Mouse (Mus musculus) left cerebral cortex, postnatal 14 days (tissue): ENCODE measurements around the gene Fermt1. TPM values are rescaled to one million over a fixed set of nuclear protein-coding genes. Genes with fewer than 3 reads are reported as not detected.

ENCODE experiments used
- DNase-seq, 2 experiments: peaks; one replicate each; pipeline ENCODE4 v3.0.0; 2021 to 2022; ENCODE audit warnings: low spot score in 2 of 2, mixed read lengths in 1 of 2
- intact Hi-C: fragments of 180-260 bp; cut with DNase I; formaldehyde crosslinking; loops from one replicate; pipeline ENCODE4 v1.15.1; 2025
- total RNA-seq, 2 experiments: library from RNA; stranded (reverse); gene quantifications; 2 replicates each; pipeline ENCODE4 v1.2.3; 2021

Gene Fermt1
- total RNA-seq, 2 experiments from 2014 or later = 0.11 to 0.66 TPM

DNA sequence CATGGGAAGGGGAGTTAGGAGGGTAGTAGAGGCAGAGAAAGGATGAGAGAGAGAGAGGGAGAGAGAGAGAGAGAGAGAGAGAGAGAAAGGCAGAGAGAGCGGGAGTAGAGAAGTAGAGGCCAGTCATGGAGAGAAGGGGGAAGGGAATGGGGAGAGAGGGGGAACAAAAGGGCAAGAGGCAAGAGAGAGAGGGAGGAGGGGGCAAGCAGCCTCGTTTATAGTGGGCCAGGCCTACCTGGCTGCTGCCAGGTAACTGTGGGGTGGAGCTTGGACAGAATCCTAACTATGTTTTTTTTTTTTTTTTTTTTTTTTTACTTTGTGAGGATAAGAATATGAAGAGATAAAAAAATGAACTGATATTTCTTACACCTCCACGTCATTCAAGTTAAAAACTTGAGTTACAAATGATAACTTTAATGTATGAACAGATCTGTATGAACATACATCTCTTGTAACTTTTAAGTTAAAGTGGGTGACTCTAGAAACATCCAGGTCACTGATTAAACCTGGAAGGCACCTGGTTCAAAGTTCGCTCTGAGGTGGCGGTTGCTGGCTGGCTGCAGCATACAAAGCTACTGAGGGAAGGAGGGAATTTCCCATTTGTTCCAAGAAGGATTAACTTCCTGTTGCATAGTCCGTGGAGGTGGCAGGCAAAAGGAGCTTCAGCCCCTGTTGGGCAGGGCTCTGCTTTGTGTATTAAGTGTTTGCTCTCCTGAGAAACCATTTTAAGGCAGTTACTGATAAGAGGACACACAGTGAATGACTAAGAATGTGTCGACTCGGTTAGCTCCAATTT lies 22.2 kb downstream of the Fermt1 start:
- no peak for DNase-seq
- intact Hi-C loops = no loop called here

DNA sequence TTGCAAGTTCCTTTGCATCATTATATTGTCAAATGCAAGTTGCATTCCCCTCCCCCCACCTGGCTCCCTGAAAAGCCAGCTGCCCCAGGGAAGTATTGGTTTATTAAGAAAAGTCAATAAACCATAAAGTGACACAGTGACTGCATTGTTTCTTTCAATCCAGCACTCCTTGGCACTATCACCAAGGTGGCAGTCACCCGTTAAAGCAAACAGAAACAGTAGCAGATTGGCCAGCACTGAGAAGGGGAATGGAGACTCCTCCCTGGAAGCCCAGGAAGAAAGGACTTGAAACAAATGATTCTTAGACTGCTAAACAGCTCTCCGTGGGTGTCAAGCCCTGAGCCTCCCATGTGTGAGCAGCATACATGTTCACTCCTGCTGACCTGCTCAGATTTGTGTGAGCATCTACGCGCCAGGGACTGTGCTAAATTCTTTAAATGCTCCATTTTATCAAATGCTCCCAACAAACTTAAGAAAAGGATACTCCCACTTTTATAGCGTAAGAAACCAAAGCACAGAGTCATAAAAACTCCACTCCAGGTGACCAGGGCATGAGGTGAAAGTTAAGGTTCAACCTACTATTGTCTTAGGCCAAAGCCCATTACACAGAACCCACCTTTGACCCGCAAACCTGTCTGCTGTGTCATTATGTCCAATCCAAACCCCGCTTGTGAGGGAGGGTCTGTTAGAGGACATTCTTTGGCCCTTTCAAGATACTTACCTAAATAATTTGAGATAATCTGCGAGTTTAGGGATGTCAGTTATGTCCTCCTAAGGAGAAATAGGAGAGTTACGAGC lies 23.4 kb downstream of the Fermt1 start:
- no peak for DNase-seq
- intact Hi-C loops = no loop called here

DNA sequence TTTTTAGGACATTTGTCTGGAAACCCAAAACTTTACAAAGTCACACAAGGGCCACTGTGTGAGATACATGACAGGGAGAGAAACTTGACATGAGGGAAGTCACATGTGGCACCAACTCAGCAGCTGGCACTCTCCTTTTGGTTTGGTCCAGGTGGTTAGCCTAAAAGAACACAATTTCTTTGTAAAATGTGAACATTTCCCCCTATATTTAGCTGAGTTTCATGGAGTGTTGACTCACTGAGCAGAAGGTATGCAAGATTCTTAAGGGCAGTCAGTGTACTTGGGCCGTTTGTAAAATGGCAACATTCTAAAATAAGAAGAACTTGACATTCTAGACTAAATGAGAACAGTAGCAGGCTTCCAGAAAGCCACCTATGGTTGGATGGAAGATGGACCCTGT lies 30.9 kb downstream of the Fermt1 start:
- intact Hi-C loops = no loop called here
- DNase-seq = peak in 1 of 2 experiments; percentile 39

DNA sequence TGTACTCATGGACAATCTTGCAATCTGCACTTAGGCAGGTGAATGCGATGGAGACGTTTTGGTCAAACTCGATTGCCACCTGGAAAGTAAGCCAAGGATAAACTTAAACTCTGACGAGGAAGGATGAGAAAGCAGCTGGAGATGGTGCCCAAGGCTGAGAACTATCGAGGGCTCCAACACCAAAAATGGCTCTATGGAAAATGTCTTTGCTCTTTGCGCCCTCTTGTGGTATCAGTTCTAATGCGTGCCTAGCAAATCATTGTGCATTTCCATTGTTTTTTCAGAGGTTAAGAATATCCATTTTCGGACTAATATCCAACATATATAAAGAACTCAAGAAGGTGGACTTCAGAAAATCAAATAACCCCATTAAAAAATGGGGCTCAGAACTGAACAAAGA lies 38.9 kb downstream of the Fermt1 start:
- peak; percentile 49 for DNase-seq
- intact Hi-C loops = loop anchor here (5.0 kb wide), 1 partner anchor 389 kb away; no protein-coding TSS in a partner anchor

DNA sequence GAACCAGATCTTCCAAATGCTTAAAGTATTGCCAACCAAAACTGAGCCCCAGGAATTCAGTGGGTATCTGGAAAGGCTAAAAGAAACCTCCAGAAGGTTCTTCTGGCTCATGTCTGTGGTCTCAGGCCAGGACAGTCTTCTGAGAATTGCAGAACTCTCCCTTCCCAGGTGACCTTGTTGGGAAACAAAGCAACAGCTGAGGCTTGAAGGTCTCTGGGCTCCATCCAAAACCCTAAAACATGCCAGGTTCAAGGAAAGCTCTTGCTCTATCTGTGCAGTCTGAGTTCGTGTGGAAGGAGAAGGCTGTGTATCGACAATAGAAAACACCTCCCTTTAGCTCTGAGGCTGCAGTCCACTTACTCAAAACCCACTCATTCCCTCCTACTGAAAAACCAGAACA lies 40.7 kb downstream of the Fermt1 start:
- no peak for DNase-seq
- intact Hi-C loops = loop anchor here (5.0 kb wide), 1 partner anchor 388 kb away; no protein-coding TSS in a partner anchor

DNA sequence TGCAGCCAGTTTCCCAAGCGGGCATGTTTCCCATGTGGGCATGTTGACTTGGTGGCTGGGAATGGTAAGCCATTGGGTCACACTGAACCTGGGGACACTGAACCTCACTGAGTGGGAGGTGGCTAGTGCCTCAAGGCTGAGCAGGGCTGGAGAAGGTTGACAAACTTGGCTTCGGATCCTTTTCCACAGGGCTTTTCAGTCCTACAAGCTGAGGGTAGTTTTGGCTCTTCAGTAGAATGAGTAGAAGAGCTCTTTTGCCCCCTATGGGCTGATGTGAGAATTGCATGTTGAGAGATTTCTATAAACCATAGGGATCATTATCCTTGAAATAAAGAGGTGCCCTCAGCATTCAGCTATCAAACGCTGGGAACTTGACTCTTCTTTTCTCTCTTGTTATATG lies 42.2 kb downstream of the Fermt1 start:
- peak; percentile 75 to 76 for DNase-seq
- intact Hi-C loops = loop anchor here (2.0 kb wide), 1 partner anchor 57 kb away; the partner anchor contains the start of gene Crls1

DNA sequence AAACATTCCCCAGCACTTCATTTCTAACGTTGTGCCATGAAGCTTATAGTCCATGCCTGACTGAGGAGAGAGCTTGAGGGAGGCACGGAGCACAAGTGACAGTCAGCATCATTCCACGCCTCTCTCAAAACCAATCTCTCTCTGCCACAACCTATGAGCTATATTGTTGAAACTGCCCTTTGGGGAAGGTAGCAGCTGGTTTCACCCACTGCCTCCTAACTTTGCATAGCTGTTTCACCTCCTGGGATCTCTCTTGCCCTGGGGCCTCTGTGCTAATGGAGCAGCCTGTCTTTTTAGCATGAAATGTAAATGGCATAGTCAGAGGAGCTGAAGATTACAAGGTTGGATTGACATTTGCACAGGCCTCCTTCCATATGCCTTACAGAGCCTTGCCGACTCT lies 43.6 kb downstream of the Fermt1 start:
- DNase-seq = no peak
- intact Hi-C loops = loop anchor here (2.0 kb wide), 1 partner anchor 55 kb away; the partner anchor contains the start of gene Crls1

DNA sequence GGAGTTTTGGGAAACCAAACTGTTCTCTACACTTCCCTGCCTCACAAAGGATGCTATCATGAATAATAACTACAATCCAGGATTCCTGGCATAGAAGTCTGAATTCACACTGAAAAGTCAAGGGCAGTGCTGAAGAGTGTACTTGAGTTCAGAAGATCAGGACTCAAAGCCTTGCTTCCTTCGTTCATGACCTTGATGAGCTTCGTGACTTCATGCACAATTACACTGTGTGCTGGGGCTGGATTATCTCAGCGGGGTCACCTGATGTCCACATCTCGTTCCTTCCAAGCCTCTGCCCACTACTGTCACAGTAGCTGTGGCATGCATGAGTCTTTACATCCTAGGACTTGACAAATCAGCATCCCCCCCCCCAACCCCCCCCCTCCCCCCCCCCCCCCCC lies 44.1 kb downstream of the Fermt1 start:
- intact Hi-C loops = loop anchor here (2.0 kb wide), 1 partner anchor 55 kb away; the partner anchor contains the start of gene Crls1
- DNase-seq = no peak

DNA sequence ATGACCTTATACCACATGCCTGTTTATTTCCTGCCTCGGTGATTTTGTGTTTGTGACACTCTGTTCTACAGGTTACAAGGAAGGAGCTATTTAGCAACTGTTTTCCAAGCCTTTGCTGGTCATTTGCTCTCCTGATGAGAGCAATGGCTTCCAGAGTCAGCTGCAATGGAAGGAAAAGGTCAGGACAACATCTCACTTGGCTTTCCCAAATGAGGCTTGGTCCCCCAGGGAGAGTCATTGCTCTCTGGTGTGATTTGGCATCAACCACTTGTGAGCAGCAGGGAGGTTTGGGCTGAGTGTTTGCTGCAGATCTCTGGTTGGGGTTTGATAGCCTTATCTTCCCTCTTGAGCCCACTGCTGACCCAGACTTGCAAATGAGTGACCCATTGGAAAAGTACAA lies 45.1 kb downstream of the Fermt1 start:
- no peak for DNase-seq
- intact Hi-C loops = no loop called here

DNA sequence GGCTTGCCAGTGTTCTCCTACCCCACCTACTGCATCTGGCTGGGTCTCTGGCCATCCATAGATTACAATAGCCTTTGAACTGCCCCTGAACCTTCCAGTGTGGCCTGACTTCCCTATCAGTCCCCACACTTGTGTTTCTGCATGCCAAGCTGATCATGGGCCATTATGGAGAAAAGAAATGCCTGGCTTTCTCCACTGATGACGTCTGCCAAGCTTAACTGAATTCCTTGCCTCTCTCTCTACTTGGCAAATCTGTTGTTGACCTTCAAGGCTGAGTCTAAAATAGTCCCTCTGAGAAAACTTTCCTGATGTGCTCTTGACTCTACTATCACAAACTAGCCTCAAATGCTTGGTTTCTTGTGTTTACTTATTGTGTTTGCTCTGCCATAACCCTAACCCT lies 47.5 kb downstream of the Fermt1 start:
- intact Hi-C loops = no loop called here
- no peak for DNase-seq

DNA sequence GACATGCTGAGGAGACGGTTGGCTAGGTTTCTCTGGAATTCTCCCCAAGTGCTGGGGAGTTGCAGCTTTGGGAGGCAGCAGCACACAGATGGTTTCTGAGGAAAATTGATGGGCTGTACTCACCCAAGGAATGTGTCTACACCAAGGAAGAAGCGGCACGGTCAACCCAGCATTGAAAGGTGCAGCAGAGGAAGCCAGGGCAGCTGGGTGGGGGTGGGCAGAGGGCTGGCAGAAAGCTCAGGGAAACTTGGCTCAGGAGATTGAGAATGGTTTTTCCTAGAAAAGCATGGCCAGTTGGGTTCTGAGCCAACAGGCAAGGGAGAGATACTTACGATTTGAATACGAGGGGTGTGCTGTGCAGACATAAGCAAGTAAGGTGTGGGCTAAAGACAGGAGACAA lies 51.9 kb downstream of the Fermt1 start:
- intact Hi-C loops = no loop called here
- peak; percentile 11 to 28 for DNase-seq

DNA sequence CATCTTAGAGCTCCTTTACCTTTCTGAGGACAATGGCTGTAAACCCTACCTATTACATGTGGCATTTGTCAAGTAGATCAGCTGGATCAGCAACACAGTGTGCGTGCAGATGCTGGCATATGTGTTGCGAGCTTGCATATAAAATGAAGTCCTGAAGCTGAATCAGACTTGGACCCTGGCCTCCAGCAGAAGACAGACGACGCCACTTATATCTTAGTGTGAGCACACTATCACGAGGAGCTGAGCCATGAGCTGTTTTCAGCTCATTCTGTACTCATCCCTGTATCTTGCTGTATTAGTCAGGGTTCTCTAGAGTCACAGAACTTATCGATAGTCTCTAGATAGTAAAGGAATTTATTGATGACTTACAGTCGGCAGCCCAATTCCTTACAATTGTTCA lies 60.4 kb downstream of the Fermt1 start:
- peak in 1 of 2 experiments; percentile 24 for DNase-seq
- intact Hi-C loops = no loop called here

DNA sequence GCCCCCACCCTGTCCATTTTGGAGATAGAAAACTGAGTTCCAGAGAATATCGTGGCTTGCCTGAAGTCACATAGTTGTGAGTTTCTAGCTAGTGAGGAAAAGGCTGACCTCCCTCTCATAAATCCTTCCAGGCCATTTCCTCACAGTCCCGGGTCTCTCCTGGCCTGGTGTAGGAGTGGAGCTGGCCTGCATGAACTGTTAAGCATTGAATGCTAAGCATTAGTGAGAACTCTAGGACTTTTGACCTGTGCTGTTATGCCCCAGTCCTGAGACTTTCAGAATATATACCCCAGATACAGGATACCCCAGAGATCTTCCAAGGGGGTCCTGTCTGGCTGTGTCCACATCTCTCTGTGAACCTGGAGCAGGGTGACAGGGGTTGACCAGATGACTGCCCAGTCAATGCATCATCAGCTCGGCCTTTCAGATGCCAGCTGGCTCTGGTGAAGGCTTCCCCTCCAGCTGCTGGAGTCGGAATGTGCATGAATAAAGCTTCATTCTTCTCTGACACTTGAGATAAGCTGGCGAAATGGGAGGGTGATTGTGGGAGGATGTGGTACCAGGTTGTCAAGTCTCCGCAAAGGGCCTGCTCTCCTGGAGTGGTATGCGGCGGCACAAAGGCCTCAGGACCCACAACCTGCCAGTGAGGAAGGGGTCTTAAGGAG lies 61.3 kb downstream of the Fermt1 start:
- no peak for DNase-seq
- intact Hi-C loops = no loop called here

DNA sequence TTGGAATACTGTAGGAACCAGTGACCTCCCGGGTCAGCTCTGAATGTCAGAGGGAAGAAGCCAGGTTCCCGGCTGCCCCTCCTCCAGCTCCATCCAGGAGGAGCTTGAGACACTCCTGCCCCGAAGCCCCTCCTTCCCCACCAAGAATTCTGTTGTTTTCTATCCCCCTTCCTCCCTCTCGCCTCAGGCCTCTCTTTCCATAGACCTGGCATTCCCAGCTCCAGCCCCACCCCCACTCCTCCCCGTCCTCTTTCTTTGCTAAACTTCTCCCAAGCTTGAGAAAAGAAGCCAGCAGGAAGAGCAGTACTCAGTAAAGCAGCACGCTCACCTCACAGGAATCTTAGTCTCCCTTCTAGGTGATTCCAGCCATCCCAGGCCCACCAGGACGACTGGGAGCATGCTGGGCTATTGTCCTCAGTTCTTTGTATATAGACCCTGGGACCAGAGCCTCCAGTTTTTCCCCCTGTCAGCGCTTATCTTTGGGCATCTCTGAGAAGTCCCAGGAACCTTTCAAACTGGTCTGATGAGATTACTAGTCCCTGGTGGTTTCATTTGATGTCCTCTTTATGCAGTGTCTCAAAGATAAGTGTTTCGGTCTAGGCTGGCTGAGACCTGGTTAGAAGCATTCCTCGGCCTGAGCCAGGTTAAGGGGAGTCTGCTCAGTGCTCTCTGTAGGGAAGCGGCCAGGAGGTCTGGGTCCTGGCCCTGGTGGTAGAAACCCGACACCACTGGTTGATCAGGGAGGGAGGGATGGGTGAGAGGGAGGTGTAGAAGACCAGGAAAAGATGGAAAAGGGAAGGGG lies 64.7 kb downstream of the Fermt1 start, which contains the start of gene Lrrn4:
Lrrn4 (minus strand) TSS at position 48 of the 802 bp plus-strand sequence.
- no peak for DNase-seq
- intact Hi-C loops = no loop called here

DNA sequence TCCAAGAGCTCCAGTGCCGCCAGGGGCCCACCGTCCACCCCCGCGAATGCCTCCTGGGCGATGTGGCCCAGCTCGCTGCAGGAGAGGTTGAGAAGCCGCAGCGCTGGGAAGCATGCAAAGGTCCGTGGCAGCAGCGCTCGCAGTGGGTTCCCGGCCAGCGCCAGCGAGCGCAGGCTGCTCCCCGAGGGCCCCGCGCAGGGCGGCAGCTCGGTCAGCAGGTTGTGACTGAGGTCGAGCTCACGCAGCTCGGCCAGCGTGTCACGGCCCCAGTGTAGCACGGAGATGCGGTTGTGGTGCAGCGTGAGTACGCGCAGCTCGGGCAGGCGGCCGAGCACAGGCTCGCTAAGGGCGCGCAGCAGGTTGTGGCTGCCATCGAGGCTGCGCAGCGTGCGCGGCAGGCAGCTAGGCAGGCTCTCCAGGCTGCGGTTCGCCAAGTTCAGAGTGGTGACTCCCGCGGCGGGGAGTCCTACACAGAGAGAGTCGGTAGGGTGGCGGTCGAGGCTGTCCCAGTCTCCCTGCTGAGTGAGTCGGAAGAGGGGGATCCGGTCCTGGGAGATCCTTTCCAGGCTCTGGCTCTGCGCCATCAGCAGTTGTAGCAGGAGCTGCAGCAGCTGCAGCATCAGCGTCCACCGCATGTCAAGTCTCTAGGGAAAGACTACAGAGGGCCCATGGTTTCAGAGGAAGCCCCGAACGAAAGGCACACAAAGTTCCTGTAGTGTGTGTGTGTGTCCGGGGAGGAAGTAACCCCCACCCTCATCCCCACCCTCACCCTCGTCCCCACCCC lies 66.3 kb downstream of the Fermt1 start:
- DNase-seq = peak; percentile 26 to 46
- intact Hi-C loops = no loop called here

DNA sequence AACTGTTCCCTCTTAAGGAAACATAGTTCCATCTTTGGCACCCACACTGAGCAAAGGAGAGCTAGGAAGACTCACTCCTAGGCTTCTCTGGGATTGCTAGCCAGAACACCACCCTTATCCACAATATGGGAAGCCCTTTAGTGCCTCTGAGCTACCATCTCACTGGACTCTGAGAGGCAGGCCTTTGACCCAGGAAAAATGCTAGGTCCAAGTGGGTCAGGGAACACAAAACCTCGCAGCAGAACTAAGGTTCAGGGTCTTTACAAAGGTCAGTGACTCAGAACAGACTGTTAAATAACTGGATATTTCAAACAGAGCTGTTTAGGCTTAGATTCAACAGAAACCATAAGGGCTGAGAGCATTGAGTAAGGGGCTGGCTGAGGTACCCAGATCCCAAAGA lies 68.7 kb downstream of the Fermt1 start:
- intact Hi-C loops = no loop called here
- DNase-seq = no peak

DNA sequence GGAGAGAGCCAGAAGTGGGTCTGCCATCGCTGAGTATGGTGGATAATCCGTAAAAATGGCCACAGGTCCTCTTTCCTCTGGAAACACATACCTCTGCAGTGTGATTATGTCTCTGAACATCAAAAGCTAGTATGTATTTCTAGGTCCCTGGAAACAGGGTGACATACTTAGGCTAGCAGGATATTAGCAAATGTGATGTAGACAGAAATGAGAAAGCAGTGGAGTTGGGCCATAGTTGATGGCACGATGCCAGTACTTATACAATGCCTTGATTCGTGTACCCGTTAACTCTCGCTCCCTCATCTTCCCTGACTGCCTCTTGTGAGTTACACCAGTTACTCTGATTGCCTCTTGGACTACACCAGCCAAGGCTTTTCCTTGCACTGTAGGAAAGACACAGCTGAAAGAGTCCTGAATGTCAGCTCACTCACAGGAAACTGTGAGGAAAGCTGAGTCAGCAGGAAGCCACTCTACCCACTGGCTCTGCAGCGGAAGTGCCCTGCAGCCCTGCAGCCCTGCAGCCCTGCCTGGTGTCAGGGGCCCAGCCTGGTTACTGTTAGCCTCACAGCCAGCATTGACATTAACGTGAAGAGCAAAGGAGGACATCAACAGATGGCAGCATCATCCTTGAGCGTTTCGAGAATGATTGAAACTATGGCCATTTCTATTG lies 71.9 kb downstream of the Fermt1 start:
- no peak for DNase-seq
- intact Hi-C loops = no loop called here

DNA sequence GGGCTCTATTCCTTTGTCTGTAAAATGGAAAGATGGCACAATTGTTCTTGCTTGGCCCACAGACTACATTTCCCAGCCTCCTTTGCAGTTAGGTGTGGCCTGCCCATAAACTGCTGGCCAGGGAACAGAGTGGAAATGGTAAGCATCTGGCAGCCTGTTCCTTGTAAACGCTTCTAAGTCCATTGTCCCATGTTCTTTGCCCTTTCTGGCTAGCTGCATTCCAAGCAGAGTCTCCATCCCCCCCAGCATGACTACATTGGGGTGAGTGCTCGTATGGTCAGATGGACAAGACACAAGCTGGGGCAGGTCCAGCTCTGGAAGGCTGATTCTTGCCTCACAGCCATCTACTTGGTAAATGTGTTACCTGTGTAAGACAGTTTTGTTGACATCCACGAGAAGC lies 74.0 kb downstream of the Fermt1 start:
- intact Hi-C loops = no loop called here
- no peak for DNase-seq
